Mouse (Mus musculus) embryonic fibroblast, embryonic 13.5 days (primary cell): ENCODE measurements around the gene Acr.

Experiments used
- CTCF ChIP-seq: IDR thresholded peaks from 2 replicates; pipeline ENCODE4 v1.5.1; 2011; ENCODE audit warnings: mild to moderate bottlenecking, control low read depth, low read length, moderate library complexity, borderline replicate concordance; ENCODE audit not compliant: insufficient read depth
- POLR2A ChIP-seq: IDR thresholded peaks from 2 replicates; pipeline ENCODE4 v1.6.1; 2011; ENCODE audit warnings: low read depth, mild to moderate bottlenecking, control low read depth, low read length, moderate library complexity

- no peak for TF ChIP-seq CTCF
- TF ChIP-seq POLR2A, result no peak
Measured at GRCm38 (mm10) chr15:89555591-89555990, 12.5 kb upstream of the Acr start.
